Mouse (Mus musculus): ENCODE measurements around the gene Ahcy. TPM values are rescaled to one million over a fixed set of nuclear protein-coding genes. Genes with fewer than 3 reads are reported as not detected.
"Not testable (repeated sequence)": the region's sequence is repeated elsewhere in the genome, so short reads cannot be mapped to it uniquely, and the experiment has no call there.

Ahcy gene
- polyA plus RNA-seq, 1 experiment, result 73.0 TPM

GRCm38 (mm10) chr2:155072353-155073145 lies 1.7 kb downstream of the Ahcy start:
- no peak for TF ChIP-seq CTCF (IDR thresholded peaks at IDR 0.05; ENCODE audit: borderline replicate concordance, extremely low read depth, insufficient read depth, insufficient read length)
- TF ChIP-seq POLR2A (IDR thresholded peaks at IDR 0.05; ENCODE audit: borderline replicate concordance, extremely low read depth, insufficient read depth, insufficient read length, poor library complexity, severe bottlenecking), result no peak

GRCm38 (mm10) chr2:155071027-155071426 lies 3.3 kb downstream of the Ahcy start:
- no peak for TF ChIP-seq POLR2A (IDR thresholded peaks at IDR 0.05; ENCODE audit: borderline replicate concordance, extremely low read depth, insufficient read depth, insufficient read length, poor library complexity, severe bottlenecking)
- TF ChIP-seq CTCF (IDR thresholded peaks at IDR 0.05; ENCODE audit: borderline replicate concordance, extremely low read depth, insufficient read depth, insufficient read length), result no peak
- DNase-seq (ENCODE audit: low read depth), result peak; percentile 5

More at GRCm38 (mm10) chr2:155072353-155073145, 1.7 kb downstream of the Ahcy start:
- no peak for DNase-seq (ENCODE audit: low read depth)

GRCm38 (mm10) chr2:155057361-155057760 lies 16.9 kb downstream of the Ahcy start:
- DNase-seq (ENCODE audit: low read depth), result no peak
- no peak for TF ChIP-seq CTCF (IDR thresholded peaks at IDR 0.05; ENCODE audit: borderline replicate concordance, extremely low read depth, insufficient read depth, insufficient read length)
- TF ChIP-seq POLR2A (IDR thresholded peaks at IDR 0.05; ENCODE audit: borderline replicate concordance, extremely low read depth, insufficient read depth, insufficient read length, poor library complexity, severe bottlenecking), result no peak

GRCm38 (mm10) chr2:155056076-155056578 lies 18.2 kb downstream of the Ahcy start:
- TF ChIP-seq CTCF (IDR thresholded peaks at IDR 0.05; ENCODE audit: borderline replicate concordance, extremely low read depth, insufficient read depth, insufficient read length) (no peak), POLR2A (IDR thresholded peaks at IDR 0.05; ENCODE audit: borderline replicate concordance, extremely low read depth, insufficient read depth, insufficient read length, poor library complexity, severe bottlenecking) (no peak)
- no peak for DNase-seq (ENCODE audit: low read depth)

GRCm38 (mm10) chr2:155054672-155055071 lies 19.6 kb downstream of the Ahcy start:
- no peak for DNase-seq (ENCODE audit: low read depth)
- TF ChIP-seq POLR2A (IDR thresholded peaks at IDR 0.05; ENCODE audit: borderline replicate concordance, extremely low read depth, insufficient read depth, insufficient read length, poor library complexity, severe bottlenecking) (no peak), CTCF (IDR thresholded peaks at IDR 0.05; ENCODE audit: borderline replicate concordance, extremely low read depth, insufficient read depth, insufficient read length) (no peak)

- not testable (repeated sequence) for DNase-seq (ENCODE audit: low read depth)
These were observed 20.8 kb downstream of the Ahcy start for GRCm38 (mm10) chr2:155053512-155053911.

GRCm38 (mm10) chr2:155052681-155053080 lies 21.6 kb downstream of the Ahcy start:
- TF ChIP-seq POLR2A (IDR thresholded peaks at IDR 0.05; ENCODE audit: borderline replicate concordance, extremely low read depth, insufficient read depth, insufficient read length, poor library complexity, severe bottlenecking) (no peak), CTCF (IDR thresholded peaks at IDR 0.05; ENCODE audit: borderline replicate concordance, extremely low read depth, insufficient read depth, insufficient read length) (no peak)
- DNase-seq (ENCODE audit: low read depth), result no peak

- TF ChIP-seq CTCF (IDR thresholded peaks at IDR 0.05; ENCODE audit: borderline replicate concordance, extremely low read depth, insufficient read depth, insufficient read length), result no peak
- no peak for TF ChIP-seq POLR2A (IDR thresholded peaks at IDR 0.05; ENCODE audit: borderline replicate concordance, extremely low read depth, insufficient read depth, insufficient read length, poor library complexity, severe bottlenecking)
These were observed 22.5 kb downstream of the Ahcy start for GRCm38 (mm10) chr2:155051622-155052351.

GRCm38 (mm10) chr2:155050504-155051236 lies 23.6 kb downstream of the Ahcy start:
- DNase-seq (ENCODE audit: low read depth), result peak; percentile 98
- TF ChIP-seq CTCF (IDR thresholded peaks at IDR 0.05; ENCODE audit: borderline replicate concordance, extremely low read depth, insufficient read depth, insufficient read length), result no peak
- peak; percentile 98 for TF ChIP-seq POLR2A (IDR thresholded peaks at IDR 0.05; ENCODE audit: borderline replicate concordance, extremely low read depth, insufficient read depth, insufficient read length, poor library complexity, severe bottlenecking)

More at GRCm38 (mm10) chr2:155051622-155052351, 22.5 kb downstream of the Ahcy start:
- DNase-seq (ENCODE audit: low read depth), result peak; percentile 12

GRCm38 (mm10) chr2:155050108-155050503 lies 24.2 kb downstream of the Ahcy start:
- no peak for TF ChIP-seq POLR2A (IDR thresholded peaks at IDR 0.05; ENCODE audit: borderline replicate concordance, extremely low read depth, insufficient read depth, insufficient read length, poor library complexity, severe bottlenecking)
- TF ChIP-seq CTCF (IDR thresholded peaks at IDR 0.05; ENCODE audit: borderline replicate concordance, extremely low read depth, insufficient read depth, insufficient read length), result no peak
- no peak for DNase-seq (ENCODE audit: low read depth)

Data from brain, embryonic 14.5 days (tissue).